Mouse (Mus musculus) myocyte (in vitro differentiated cells): Measurements from ENCODE around the gene Chd2.

Source experiments
- E2F4 ChIP-seq: IDR thresholded peaks from one replicate; pipeline ENCODE4 v1.6.1; 2011; ENCODE audit warnings: mild to moderate bottlenecking, control low read depth, moderate library complexity; ENCODE audit not compliant: insufficient read depth
- MAX ChIP-seq: IDR thresholded peaks from one replicate; pipeline ENCODE4 v1.6.1; 2011; ENCODE audit warnings: low read depth, mild to moderate bottlenecking, control low read depth
- MYOG ChIP-seq, 3 experiments: IDR thresholded peaks; one replicate each; pipeline ENCODE4 v1.6.1; 2011; ENCODE audit warnings: control low read depth in 2 of 3, low read depth in 2 of 3, mild to moderate bottlenecking in 2 of 3; ENCODE audit not compliant: insufficient read length in 2 of 3, control insufficient read depth in 1 of 3, insufficient read depth in 1 of 3
- POLR2A ChIP-seq: IDR thresholded peaks from one replicate; pipeline ENCODE4 v1.6.1; 2011; ENCODE audit warnings: low read depth, mild to moderate bottlenecking, control low read depth, moderate library complexity; ENCODE audit not compliant: insufficient read length
- POLR2AphosphoS2 ChIP-seq: IDR thresholded peaks from one replicate; pipeline ENCODE4 v1.6.1; 2011; ENCODE audit warnings: low read depth, control low read depth; ENCODE audit not compliant: insufficient read length
- REST ChIP-seq: IDR thresholded peaks from one replicate; pipeline ENCODE4 v1.6.1; 2011; ENCODE audit warnings: mild to moderate bottlenecking, control low read depth, moderate library complexity; ENCODE audit not compliant: insufficient read depth, insufficient read length
- TCF12 ChIP-seq: IDR thresholded peaks from one replicate; pipeline ENCODE4 v1.6.1; 2011; ENCODE audit warnings: mild to moderate bottlenecking, control low read depth; ENCODE audit not compliant: poor library complexity, insufficient read depth, severe bottlenecking
- TCF3 ChIP-seq: IDR thresholded peaks from one replicate; pipeline ENCODE4 v1.6.1; 2011; ENCODE audit warnings: low read depth, control low read depth; ENCODE audit not compliant: insufficient read length
- USF1 ChIP-seq: IDR thresholded peaks from one replicate; pipeline ENCODE4 v1.6.1; 2011; ENCODE audit warnings: low read depth, mild to moderate bottlenecking, control low read depth, moderate library complexity

GRCm38 (mm10) chr7:73467741-73468140, 73.9 kb downstream of the Chd2 start:
- TF ChIP-seq POLR2A (no peak), TCF12 (no peak), E2F4 (no peak), MAX (no peak), MYOG (IDR thresholded peaks at IDR 0.05; ENCODE audit: control insufficient read depth in 1 of 3, insufficient read depth in 1 of 3, insufficient read length in 2 of 3, low read depth in 2 of 3) (no peak), POLR2AphosphoS2 (no peak), USF1 (no peak), REST (no peak), TCF3 (no peak)
